Mouse (Mus musculus): Measurements from ENCODE around the gene Uqcrfs1. TPM values are rescaled to one million over a fixed set of nuclear protein-coding genes. Genes with fewer than 3 reads are reported as not detected.
A peak's percentile ranks its signal among the peaks of the same experiment; 100 is the strongest.

The Uqcrfs1 gene
- 198 and 246 TPM in 2 replicates for total RNA-seq (2014; rRNA removed)
- polyA plus RNA-seq (2015; fragmentation: Nextera tagmentation; extraction: Ambion mirVana) = 382 and 392 TPM in 2 replicates

- no peak for TF ChIP-seq CTCF (IDR thresholded peaks at IDR 0.05; ENCODE audit: low read depth)
- under 1% methylated on average over 82 of the region's 82 CpGs for WGBS
- Histone ChIP-seq H3K9ac (replicated peaks; ENCODE audit: low read length) (peak within 1 kb of the TSS; percentile 98), H3K9me3 (ENCODE audit: low read length) (no peaks in the 10 kb centered on the region), H3K4me1 (ENCODE audit: insufficient read depth, low read length) (peaks cover 9% of the 10 kb centered on the region), H3K27me3 (ENCODE audit: insufficient read depth, low read length) (no peaks in the 10 kb centered on the region), H3K27ac (peak within 1 kb of the TSS; percentile 80), H3K4me2 (ENCODE audit: low read depth, low read length) (peak within 1 kb of the TSS; percentile 82), H3K4me3 (ENCODE audit: low read length) (peak within 1 kb of the TSS; percentile 87), H3K36me3 (ENCODE audit: insufficient read depth, low read length) (peaks cover 7% of the 10 kb centered on the region; the same call in 1 of the 2 replicates)
- ATAC-seq = peak; percentile 100
- DNase-seq (ENCODE audit: low spot score) = peak; percentile 99
Observed at GRCm38 (mm10) chr13:30544856-30545604, at the start of gene Uqcrfs1. Gene Uqcrfs1, minus strand, starts transcription at chr13:30545362.

DNA sequence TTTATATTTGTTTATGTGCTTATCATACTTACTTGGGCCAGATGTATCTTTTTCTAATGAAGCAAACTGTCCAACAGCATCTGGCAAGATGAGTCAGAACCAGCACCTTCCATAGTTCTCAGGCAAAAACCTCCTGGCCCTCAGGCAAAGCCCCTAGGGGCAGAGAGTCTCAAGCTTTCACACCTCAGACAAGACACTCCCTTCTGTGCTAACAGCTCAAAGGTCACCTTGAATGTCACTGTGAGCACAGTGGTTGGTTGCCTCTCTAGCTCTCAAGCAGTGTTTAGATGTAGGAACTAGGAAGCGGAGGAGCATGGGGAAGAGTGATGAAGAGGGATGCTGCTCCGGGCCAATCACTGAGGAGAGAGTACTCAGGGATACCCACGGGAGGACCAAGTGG is 40.6 kb upstream of the Uqcrfs1 start:
- H3K4me3 ChIP-seq (ENCODE audit: low read length) = no peak overlapping the region
- DNase-seq (ENCODE audit: low spot score) (no peak), ATAC-seq (no peak)
- H3K27me3 ChIP-seq (ENCODE audit: insufficient read depth, low read length) = no peaks in the 10 kb centered on the region
- H3K27ac ChIP-seq = no peak overlapping the region
- no peaks in the 10 kb centered on the region for H3K36me3 ChIP-seq (ENCODE audit: insufficient read depth, low read length)
- WGBS = 92% methylated on average over 3 of the region's 3 CpGs
- no peaks in the 10 kb centered on the region for H3K4me1 ChIP-seq (ENCODE audit: insufficient read depth, low read length)
- no peaks in the 10 kb centered on the region for H3K9me3 ChIP-seq (ENCODE audit: low read length)
- TF ChIP-seq CTCF (IDR thresholded peaks at IDR 0.05; ENCODE audit: low read depth) = no peak
- no peak overlapping the region for H3K4me2 ChIP-seq (ENCODE audit: low read depth, low read length)
- H3K9ac ChIP-seq (replicated peaks; ENCODE audit: low read length) = no peak overlapping the region

GRCm38 (mm10) chr13:30582541-30582940 is 37.4 kb upstream of the Uqcrfs1 start:
- no peak for TF ChIP-seq CTCF (IDR thresholded peaks at IDR 0.05; ENCODE audit: low read depth)
- no peaks in the 10 kb centered on the region for H3K9me3 ChIP-seq (ENCODE audit: low read length)
- H3K4me2 ChIP-seq (ENCODE audit: low read depth, low read length) = no peak overlapping the region
- H3K4me1 ChIP-seq (ENCODE audit: insufficient read depth, low read length) = no peaks in the 10 kb centered on the region
- WGBS = 62% methylated on average over 2 of the region's 2 CpGs
- no peaks in the 10 kb centered on the region for H3K27me3 ChIP-seq (ENCODE audit: insufficient read depth, low read length)
- H3K9ac ChIP-seq (replicated peaks; ENCODE audit: low read length) = no peak overlapping the region
- DNase-seq (ENCODE audit: low spot score) = no peak
- ATAC-seq = no peak
- no peaks in the 10 kb centered on the region for H3K36me3 ChIP-seq (ENCODE audit: insufficient read depth, low read length)
- H3K4me3 ChIP-seq (ENCODE audit: low read length) = no peak overlapping the region
- H3K27ac ChIP-seq = no peak overlapping the region

GRCm38 (mm10) chr13:30578806-30579205 is 33.6 kb upstream of the Uqcrfs1 start:
- 79% methylated on average over 2 of the region's 2 CpGs for WGBS

GRCm38 (mm10) chr13:30576819-30577218 is 31.7 kb upstream of the Uqcrfs1 start:
- TF ChIP-seq CTCF (IDR thresholded peaks at IDR 0.05; ENCODE audit: low read depth) = no peak
- Histone ChIP-seq H3K4me1 (ENCODE audit: insufficient read depth, low read length) (no peaks in the 10 kb centered on the region), H3K27me3 (ENCODE audit: insufficient read depth, low read length) (no peaks in the 10 kb centered on the region), H3K4me3 (ENCODE audit: low read length) (no peak overlapping the region), H3K4me2 (ENCODE audit: low read depth, low read length) (no peak overlapping the region), H3K9me3 (ENCODE audit: low read length) (no peaks in the 10 kb centered on the region), H3K9ac (replicated peaks; ENCODE audit: low read length) (no peak overlapping the region), H3K36me3 (ENCODE audit: insufficient read depth, low read length) (no peaks in the 10 kb centered on the region), H3K27ac (no peak overlapping the region)
- 68% methylated on average over 2 of the region's 2 CpGs for WGBS
- DNase-seq (ENCODE audit: low spot score) (no peak), ATAC-seq (no peak)

More at GRCm38 (mm10) chr13:30578806-30579205, 33.6 kb upstream of the Uqcrfs1 start:
- no peak for DNase-seq (ENCODE audit: low spot score)
- no peak overlapping the region for H3K4me3 ChIP-seq (ENCODE audit: low read length)
- no peak overlapping the region for H3K27ac ChIP-seq
- no peaks in the 10 kb centered on the region for H3K27me3 ChIP-seq (ENCODE audit: insufficient read depth, low read length)
- H3K9me3 ChIP-seq (ENCODE audit: low read length) = no peaks in the 10 kb centered on the region
- H3K36me3 ChIP-seq (ENCODE audit: insufficient read depth, low read length) = no peaks in the 10 kb centered on the region
- H3K9ac ChIP-seq (replicated peaks; ENCODE audit: low read length) = no peak overlapping the region
- ATAC-seq = no peak
- no peak overlapping the region for H3K4me2 ChIP-seq (ENCODE audit: low read depth, low read length)
- no peaks in the 10 kb centered on the region for H3K4me1 ChIP-seq (ENCODE audit: insufficient read depth, low read length)
- TF ChIP-seq CTCF (IDR thresholded peaks at IDR 0.05; ENCODE audit: low read depth) = no peak

GRCm38 (mm10) chr13:30572971-30573370 is 27.8 kb upstream of the Uqcrfs1 start:
- DNase-seq (ENCODE audit: low spot score) = no peak
- no peak for TF ChIP-seq CTCF (IDR thresholded peaks at IDR 0.05; ENCODE audit: low read depth)
- Histone ChIP-seq H3K27ac (no peak overlapping the region), H3K9ac (replicated peaks; ENCODE audit: low read length) (no peak overlapping the region), H3K4me2 (ENCODE audit: low read depth, low read length) (no peak overlapping the region), H3K36me3 (ENCODE audit: insufficient read depth, low read length) (no peaks in the 10 kb centered on the region), H3K27me3 (ENCODE audit: insufficient read depth, low read length) (no peaks in the 10 kb centered on the region), H3K9me3 (ENCODE audit: low read length) (no peaks in the 10 kb centered on the region), H3K4me1 (ENCODE audit: insufficient read depth, low read length) (no peaks in the 10 kb centered on the region), H3K4me3 (ENCODE audit: low read length) (no peak overlapping the region)
- WGBS = 68% methylated on average over 4 of the region's 4 CpGs
- no peak for ATAC-seq

DNA sequence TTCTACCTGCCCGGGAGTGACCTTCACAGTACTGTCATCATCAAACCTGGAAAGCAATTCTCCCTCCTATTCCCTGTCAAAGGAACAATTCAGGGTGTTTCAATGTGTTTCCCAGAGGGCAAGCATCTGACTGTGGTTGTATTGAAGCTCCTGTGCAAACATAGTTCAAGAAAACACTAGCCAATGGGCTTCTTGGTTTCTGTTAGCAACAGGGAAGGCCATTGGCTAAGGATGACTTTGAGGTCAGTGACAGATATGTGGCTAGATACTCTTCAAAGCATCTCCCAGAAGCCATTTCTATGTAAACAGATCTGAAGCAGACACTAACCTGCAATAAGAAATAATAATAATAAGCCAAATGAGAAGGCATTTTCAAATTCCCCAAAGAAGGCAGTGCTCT is 25.0 kb upstream of the Uqcrfs1 start:
- Histone ChIP-seq H3K27me3 (ENCODE audit: insufficient read depth, low read length) (no peaks in the 10 kb centered on the region), H3K9ac (replicated peaks; ENCODE audit: low read length) (no peak overlapping the region), H3K36me3 (ENCODE audit: insufficient read depth, low read length) (no peaks in the 10 kb centered on the region), H3K27ac (no peak overlapping the region), H3K4me3 (ENCODE audit: low read length) (no peak overlapping the region), H3K4me1 (ENCODE audit: insufficient read depth, low read length) (no peaks in the 10 kb centered on the region), H3K4me2 (ENCODE audit: low read depth, low read length) (no peak overlapping the region), H3K9me3 (ENCODE audit: low read length) (no peaks in the 10 kb centered on the region)
- 67% methylated on average over 1 of the region's 1 CpGs for WGBS
- no peak for TF ChIP-seq CTCF (IDR thresholded peaks at IDR 0.05; ENCODE audit: low read depth)
- ATAC-seq (no peak), DNase-seq (ENCODE audit: low spot score) (no peak)
